Mouse (Mus musculus): ENCODE measurements around the gene Cad. TPM values are rescaled to one million over a fixed set of nuclear protein-coding genes. Genes with fewer than 3 reads are reported as not detected.
"Not testable (repeated sequence)": the region's sequence is repeated elsewhere in the genome, so short reads cannot be mapped to it uniquely, and the experiment has no call there.

The Cad gene
- 32.2 and 32.4 TPM in 2 replicates for polyA plus RNA-seq (2016; fragmentation: Nextera tagmentation; extraction: Ambion mirVana)

DNA sequence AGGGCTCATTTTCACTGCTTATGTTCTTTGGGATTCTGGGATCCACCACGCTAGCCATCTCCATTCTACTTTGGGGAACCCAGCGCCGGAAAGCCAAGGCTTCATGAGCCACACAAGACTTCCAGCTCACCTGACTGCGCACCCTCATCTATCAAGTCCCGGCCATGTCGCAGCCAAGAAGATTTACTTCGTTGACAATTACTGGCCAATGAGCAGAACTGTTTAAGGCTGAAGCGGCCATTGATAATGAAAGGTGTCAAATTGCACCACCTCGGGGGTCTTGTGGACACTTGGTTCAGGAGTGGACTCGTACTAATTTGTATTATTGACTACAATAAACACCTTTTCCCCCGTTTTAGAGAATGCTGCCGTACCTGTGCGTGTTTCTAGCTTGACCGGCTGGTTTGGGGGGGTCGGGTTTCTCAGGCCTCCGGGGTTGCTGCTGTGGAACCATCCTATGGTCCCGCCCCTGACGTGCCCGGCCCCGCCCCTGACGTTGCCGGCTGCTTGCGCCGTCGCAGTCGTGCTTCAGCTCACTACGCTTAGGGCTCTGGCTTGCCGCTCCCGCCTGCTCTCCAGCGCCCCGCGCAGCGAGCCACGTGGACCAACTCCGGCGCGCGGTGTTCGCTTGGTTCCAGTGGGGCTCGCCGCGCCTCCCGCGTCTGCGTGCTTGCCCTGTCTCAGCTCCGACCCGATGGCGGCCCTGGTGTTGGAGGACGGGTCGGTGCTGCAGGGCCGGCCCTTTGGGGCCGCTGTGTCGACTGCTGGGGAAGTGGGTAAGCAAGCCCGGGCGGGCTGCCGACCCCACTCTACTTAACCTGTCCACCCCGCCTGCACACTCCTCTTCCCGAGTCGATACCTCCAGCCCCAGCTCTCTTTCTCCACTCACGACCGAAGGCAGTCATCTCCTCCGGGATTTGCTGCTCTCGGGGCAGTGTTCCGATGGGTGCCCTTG, at the start of gene Cad:
TSS of gene Cad (plus strand) at position 520 of the 955 bp plus-strand sequence.
- peaks cover 26% of the 10 kb centered on the region for H3K36me3 ChIP-seq
- WGBS: under 1% methylated on average over 64 of the region's 64 CpGs
- H3K4me3 ChIP-seq: peak within 1 kb of the TSS; percentile 52
- H3K9ac ChIP-seq: peak within 1 kb of the TSS; percentile 82
- H3K27me3 ChIP-seq: no peaks in the 10 kb centered on the region
- ATAC-seq (ENCODE audit: low FRiP score): peak; percentile 97
- peak within 1 kb of the TSS; percentile 82 for H3K4me2 ChIP-seq (replicated peaks)
- H3K9me3 ChIP-seq (replicated peaks): no peaks in the 10 kb centered on the region
- H3K4me1 ChIP-seq: peaks cover 20% of the 10 kb centered on the region
- H3K27ac ChIP-seq: peak within 1 kb of the TSS; percentile 71

DNA sequence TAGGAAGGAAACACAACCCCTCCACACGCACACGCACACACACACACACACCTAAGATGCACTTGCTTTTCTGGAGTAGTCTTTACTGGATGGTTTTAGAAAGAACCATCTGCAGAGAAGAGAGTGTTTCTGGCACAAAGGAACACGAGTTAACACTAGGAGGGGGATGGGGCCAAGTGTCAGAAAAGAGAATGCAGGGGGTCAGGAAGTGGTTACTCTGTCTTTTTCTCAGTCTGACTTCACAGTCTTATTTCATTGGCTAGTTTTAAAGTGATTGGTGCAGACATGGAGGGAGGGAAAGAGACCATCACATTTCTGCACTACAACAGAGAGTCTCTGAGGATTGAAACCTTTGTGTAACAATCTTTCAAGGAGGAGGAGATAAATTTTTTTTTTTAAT, 41.8 kb upstream of the Cad start:
- Histone ChIP-seq H3K9me3 (replicated peaks) (no peaks in the 10 kb centered on the region), H3K4me1 (no peaks in the 10 kb centered on the region), H3K9ac (no peak overlapping the region), H3K36me3 (no peaks in the 10 kb centered on the region), H3K4me3 (no peak overlapping the region), H3K4me2 (replicated peaks) (no peak overlapping the region), H3K27me3 (no peaks in the 10 kb centered on the region), H3K27ac (no peak overlapping the region)
- WGBS: 73% methylated on average over 3 of the region's 3 CpGs
- no peak for ATAC-seq (ENCODE audit: low FRiP score)

GRCm38 (mm10) chr5:31015913-31016312, 38.7 kb upstream of the Cad start:
- H3K4me2 ChIP-seq (replicated peaks): no peak overlapping the region
- no peaks in the 10 kb centered on the region for H3K4me1 ChIP-seq
- H3K36me3 ChIP-seq: no peaks in the 10 kb centered on the region
- H3K9ac ChIP-seq: no peak overlapping the region
- no peaks in the 10 kb centered on the region for H3K9me3 ChIP-seq (replicated peaks)
- WGBS: 75% methylated on average over 2 of the region's 2 CpGs
- no peak for ATAC-seq (ENCODE audit: low FRiP score)
- H3K27ac ChIP-seq: no peak overlapping the region
- H3K27me3 ChIP-seq: no peaks in the 10 kb centered on the region
- no peak overlapping the region for H3K4me3 ChIP-seq

- 91% methylated on average over 5 of the region's 5 CpGs for WGBS
- not testable (repeated sequence) for ATAC-seq (ENCODE audit: low FRiP score); H3K36me3 ChIP-seq
Observed at GRCm38 (mm10) chr5:31021790-31022189, 32.8 kb upstream of the Cad start.

GRCm38 (mm10) chr5:31022690-31023089, 31.9 kb upstream of the Cad start:
- WGBS: 47% methylated on average over 1 of the region's 1 CpGs
- no peaks in the 10 kb centered on the region for H3K36me3 ChIP-seq

More at GRCm38 (mm10) chr5:31021790-31022189, 32.8 kb upstream of the Cad start:
- not testable (repeated sequence) for H3K9me3 ChIP-seq (replicated peaks); H3K9ac ChIP-seq; H3K4me2 ChIP-seq (replicated peaks); H3K27me3 ChIP-seq; H3K4me3 ChIP-seq; H3K27ac ChIP-seq; H3K4me1 ChIP-seq

DNA sequence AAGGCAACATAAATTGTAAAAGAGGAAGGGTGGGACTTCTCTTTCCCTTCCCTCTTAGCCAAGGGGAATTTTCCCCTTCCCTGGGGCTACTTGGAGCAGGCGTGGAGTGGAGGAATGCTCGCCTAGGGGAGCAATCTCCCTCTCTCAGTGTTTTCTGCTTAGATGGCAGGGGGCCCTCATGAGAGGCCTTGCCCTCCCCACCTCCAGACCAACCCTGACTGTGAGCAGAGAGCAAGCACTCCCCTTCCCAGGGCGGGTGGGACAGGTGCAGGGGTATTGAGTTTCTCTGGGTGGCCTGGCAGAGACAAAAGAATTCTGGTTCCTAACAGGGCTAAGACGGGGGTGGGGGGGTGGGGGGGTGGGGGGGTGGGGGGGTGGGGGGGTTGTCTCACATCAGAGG, 31.3 kb upstream of the Cad start:
- no peak overlapping the region for H3K4me3 ChIP-seq
- no peak overlapping the region for H3K9ac ChIP-seq
- H3K27me3 ChIP-seq: no peaks in the 10 kb centered on the region
- H3K4me1 ChIP-seq: peaks cover 2% of the 10 kb centered on the region; the same call in 1 of the 2 replicates
- H3K4me2 ChIP-seq (replicated peaks): no peak overlapping the region
- ATAC-seq (ENCODE audit: low FRiP score): no peak
- H3K36me3 ChIP-seq: no peaks in the 10 kb centered on the region
- H3K9me3 ChIP-seq (replicated peaks): no peaks in the 10 kb centered on the region
- WGBS: 17% methylated on average over 3 of the region's 4 CpGs
- no peak overlapping the region for H3K27ac ChIP-seq

More at GRCm38 (mm10) chr5:31022690-31023089, 31.9 kb upstream of the Cad start:
- no peak overlapping the region for H3K4me2 ChIP-seq (replicated peaks)
- H3K9me3 ChIP-seq (replicated peaks): no peaks in the 10 kb centered on the region
- H3K4me3 ChIP-seq: no peak overlapping the region
- H3K4me1 ChIP-seq: peaks cover 2% of the 10 kb centered on the region; the same call in 1 of the 2 replicates
- no peak overlapping the region for H3K9ac ChIP-seq
- ATAC-seq (ENCODE audit: low FRiP score): no peak
- no peaks in the 10 kb centered on the region for H3K27me3 ChIP-seq
- no peak overlapping the region for H3K27ac ChIP-seq

- Histone ChIP-seq H3K4me1 (peaks cover 2% of the 10 kb centered on the region; the same call in 1 of the 2 replicates), H3K9me3 (replicated peaks) (no peaks in the 10 kb centered on the region), H3K36me3 (no peaks in the 10 kb centered on the region), H3K9ac (no peak overlapping the region), H3K4me2 (replicated peaks) (no peak overlapping the region), H3K27ac (no peak overlapping the region), H3K4me3 (no peak overlapping the region), H3K27me3 (no peaks in the 10 kb centered on the region)
- no peak for ATAC-seq (ENCODE audit: low FRiP score)
Observed at GRCm38 (mm10) chr5:31024641-31025040, 29.9 kb upstream of the Cad start.

GRCm38 (mm10) chr5:31030926-31031325, 23.7 kb upstream of the Cad start:
- no peaks in the 10 kb centered on the region for H3K36me3 ChIP-seq
- H3K9ac ChIP-seq: no peak overlapping the region
- WGBS: 93% methylated on average over 4 of the region's 4 CpGs
- H3K4me1 ChIP-seq: no peaks in the 10 kb centered on the region
- H3K9me3 ChIP-seq (replicated peaks): no peaks in the 10 kb centered on the region
- ATAC-seq (ENCODE audit: low FRiP score): no peak
- H3K27me3 ChIP-seq: no peaks in the 10 kb centered on the region
- no peak overlapping the region for H3K27ac ChIP-seq
- H3K4me3 ChIP-seq: no peak overlapping the region
- H3K4me2 ChIP-seq (replicated peaks): no peak overlapping the region

DNA sequence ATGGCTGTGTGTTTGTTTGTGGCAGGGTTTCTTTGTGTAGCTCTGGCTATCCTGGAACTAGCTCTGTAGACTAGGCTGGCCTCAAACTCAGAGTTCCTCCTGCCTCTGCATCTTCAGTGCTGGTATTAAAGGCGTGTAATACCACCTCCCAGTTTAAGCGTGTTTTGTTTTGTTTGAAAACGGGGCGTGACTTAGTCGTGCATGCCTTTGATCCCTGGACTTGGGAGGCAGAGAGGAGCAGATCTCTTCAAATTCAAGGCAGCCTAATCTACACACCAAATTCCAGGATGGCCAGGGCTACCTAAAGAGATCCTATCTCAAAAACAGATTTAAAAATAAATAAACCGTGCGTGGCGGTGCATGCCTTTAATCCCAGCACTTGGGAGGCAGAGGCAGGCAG, 23.1 kb upstream of the Cad start:
- Histone ChIP-seq H3K4me1 (no peaks in the 10 kb centered on the region), H3K9ac (no peak overlapping the region), H3K27me3 (no peaks in the 10 kb centered on the region), H3K27ac (no peak overlapping the region), H3K4me3 (no peak overlapping the region), H3K4me2 (replicated peaks) (no peak overlapping the region), H3K9me3 (replicated peaks) (no peaks in the 10 kb centered on the region), H3K36me3 (peaks cover 5% of the 10 kb centered on the region; the same call in 1 of the 2 replicates)
- ATAC-seq (ENCODE audit: low FRiP score): no peak
- WGBS: 89% methylated on average over 8 of the region's 8 CpGs

- H3K27me3 ChIP-seq: no peaks in the 10 kb centered on the region
- no peak overlapping the region for H3K4me3 ChIP-seq
- H3K36me3 ChIP-seq: peaks cover 29% of the 10 kb centered on the region
- no peak overlapping the region for H3K9ac ChIP-seq
- ATAC-seq (ENCODE audit: low FRiP score): no peak
- WGBS: 96% methylated on average over 6 of the region's 6 CpGs
- H3K9me3 ChIP-seq (replicated peaks): no peaks in the 10 kb centered on the region
- no peak overlapping the region for H3K27ac ChIP-seq
- no peak overlapping the region for H3K4me2 ChIP-seq (replicated peaks)
- H3K4me1 ChIP-seq: no peaks in the 10 kb centered on the region
Observed at GRCm38 (mm10) chr5:31034669-31035068, 19.9 kb upstream of the Cad start.

DNA sequence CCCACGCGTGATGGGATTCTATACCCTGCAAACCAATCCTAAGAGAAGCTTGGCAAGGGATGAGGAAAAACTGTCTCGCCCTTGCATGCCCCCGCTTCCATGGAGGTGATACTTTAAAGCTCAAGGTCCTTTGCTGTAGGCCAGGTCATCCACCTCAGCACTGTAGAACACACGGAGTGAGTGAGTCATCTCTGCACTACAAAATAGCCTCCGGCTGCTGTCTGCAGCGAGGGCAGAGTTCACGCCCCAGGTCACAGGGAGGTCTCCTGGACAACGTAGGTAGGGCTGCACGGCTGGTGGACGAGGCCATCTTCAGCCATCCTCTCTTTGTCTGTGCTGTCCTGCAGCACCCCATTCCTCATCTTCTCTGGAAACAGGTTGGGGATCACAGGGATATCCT, 18.0 kb upstream of the Cad start:
- H3K36me3 ChIP-seq: peaks cover 48% of the 10 kb centered on the region
- H3K4me2 ChIP-seq (replicated peaks); H3K27me3 ChIP-seq; H3K27ac ChIP-seq; H3K4me1 ChIP-seq; H3K9ac ChIP-seq; H3K9me3 ChIP-seq (replicated peaks); H3K4me3 ChIP-seq; ATAC-seq (ENCODE audit: low FRiP score): not testable (repeated sequence)
- WGBS: 89% methylated on average over 11 of the region's 11 CpGs

DNA sequence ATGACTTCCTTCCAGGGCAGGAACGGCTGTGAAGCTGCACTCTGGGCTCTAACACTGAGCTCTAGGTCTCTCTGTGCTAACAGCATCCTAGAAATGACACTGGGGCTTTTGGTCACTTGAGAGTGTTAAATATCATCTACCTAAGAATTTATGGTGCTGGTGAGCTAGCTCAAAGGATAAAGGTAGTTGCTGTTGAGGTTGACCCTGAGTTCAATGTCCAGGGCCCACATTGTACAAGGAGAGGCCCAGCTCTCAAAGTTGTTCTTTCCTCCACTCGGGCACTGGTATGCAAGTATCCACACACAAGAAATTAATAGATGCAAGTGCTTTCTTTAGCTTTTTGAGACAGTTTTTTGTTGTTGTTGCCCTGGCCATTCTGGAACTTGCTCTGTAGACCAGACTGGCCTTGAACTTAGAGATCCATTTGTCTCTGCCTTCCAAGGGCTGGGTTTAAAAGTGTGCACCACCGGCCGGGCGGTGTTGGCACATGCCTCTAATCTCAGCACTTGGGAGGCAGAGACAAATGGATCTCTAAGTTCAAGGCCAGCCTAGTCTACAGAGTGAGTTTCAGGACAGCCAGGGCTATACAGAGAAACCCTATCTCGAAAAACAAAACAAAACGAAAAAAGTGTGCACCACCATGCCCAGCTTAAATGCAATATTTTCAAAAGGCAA, 16.3 kb upstream of the Cad start:
- ATAC-seq (ENCODE audit: low FRiP score): no peak
- no peaks in the 10 kb centered on the region for H3K4me1 ChIP-seq
- no peak overlapping the region for H3K4me3 ChIP-seq
- no peaks in the 10 kb centered on the region for H3K27me3 ChIP-seq
- WGBS: 91% methylated on average over 7 of the region's 7 CpGs
- peaks cover 64% of the 10 kb centered on the region for H3K36me3 ChIP-seq
- H3K27ac ChIP-seq: no peak overlapping the region
- no peak overlapping the region for H3K9ac ChIP-seq
- H3K9me3 ChIP-seq (replicated peaks): no peaks in the 10 kb centered on the region
- H3K4me2 ChIP-seq (replicated peaks): no peak overlapping the region

All from hindbrain, embryonic 12.5 days (tissue).